Mouse (Mus musculus): ENCODE measurements at regions not wholly inside any gene's neighbourhood (a gene's known extent, or its start where the extent isn't known, plus 50 kb on each side); places are given as distances from the start of the nearest gene placed in this dataset.

DNA sequence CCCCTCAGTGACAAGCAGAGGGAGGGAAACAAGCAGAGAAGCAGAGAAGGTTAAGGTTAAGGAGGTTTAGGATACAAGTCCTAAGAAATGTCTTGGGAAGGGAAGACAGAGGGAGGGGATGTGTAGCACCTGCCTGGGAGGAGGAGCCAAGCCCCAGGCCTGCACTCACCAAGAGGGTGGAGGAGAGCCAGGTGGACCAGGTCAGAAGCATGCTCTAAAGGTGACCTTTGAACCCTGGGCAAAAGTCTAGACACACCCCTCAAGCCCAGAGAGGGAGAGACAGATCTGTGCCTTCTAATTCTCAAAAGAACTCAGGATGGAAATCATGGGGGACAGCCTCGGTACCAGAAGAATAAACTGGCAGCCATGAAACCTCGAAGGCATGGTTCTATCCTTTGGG, 54.4 kb upstream of the Calm2 start:
- TF ChIP-seq CTCF (conservative IDR thresholded peaks at IDR 0.05): no peak
- H3K27ac ChIP-seq: peak overlapping the region; percentile 94
- H3K4me3 ChIP-seq: no peak overlapping the region
- DNase-seq (ENCODE audit: low spot score in 2 of 2): no peak

DNA sequence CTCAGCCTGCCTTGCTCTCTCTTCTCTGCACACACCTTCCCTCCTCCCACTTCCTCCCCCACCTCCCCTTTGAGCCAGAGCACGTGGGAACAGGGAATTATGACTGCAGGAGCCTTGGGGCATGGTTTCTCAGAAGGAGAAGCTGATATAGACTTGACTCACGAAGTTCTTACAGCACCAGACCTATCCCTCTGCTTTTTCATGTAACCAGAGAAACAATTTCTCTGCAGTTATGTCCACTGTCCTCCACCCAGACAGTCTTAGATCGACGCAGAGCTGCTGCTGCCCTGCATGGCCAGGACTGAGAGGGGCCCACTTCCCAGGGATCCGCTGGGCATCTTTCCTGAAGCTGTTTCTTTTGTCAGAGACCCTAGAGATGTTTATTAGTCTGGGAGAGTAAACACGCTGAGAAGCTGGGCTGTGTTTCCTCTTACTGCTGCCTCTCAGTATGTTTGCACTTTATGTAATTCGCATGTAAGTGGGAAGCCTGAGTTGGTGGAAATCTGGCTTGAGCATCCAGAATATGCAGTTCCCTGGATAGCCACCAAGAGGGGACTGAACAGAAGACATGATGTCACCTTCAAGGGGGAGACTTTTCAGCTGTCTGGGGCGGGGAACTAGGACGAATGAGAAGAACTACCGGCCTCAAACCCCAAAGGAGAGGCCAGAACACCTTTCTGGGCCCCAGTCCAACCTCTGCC, 55.1 kb upstream of the Calm2 start:
- peak overlapping the region; percentile 94 for H3K27ac ChIP-seq
- DNase-seq (ENCODE audit: low spot score in 2 of 2): peak; percentile 69 to 82
- TF ChIP-seq CTCF (conservative IDR thresholded peaks at IDR 0.05): peak; percentile 58
- no peak overlapping the region for H3K4me3 ChIP-seq

DNA sequence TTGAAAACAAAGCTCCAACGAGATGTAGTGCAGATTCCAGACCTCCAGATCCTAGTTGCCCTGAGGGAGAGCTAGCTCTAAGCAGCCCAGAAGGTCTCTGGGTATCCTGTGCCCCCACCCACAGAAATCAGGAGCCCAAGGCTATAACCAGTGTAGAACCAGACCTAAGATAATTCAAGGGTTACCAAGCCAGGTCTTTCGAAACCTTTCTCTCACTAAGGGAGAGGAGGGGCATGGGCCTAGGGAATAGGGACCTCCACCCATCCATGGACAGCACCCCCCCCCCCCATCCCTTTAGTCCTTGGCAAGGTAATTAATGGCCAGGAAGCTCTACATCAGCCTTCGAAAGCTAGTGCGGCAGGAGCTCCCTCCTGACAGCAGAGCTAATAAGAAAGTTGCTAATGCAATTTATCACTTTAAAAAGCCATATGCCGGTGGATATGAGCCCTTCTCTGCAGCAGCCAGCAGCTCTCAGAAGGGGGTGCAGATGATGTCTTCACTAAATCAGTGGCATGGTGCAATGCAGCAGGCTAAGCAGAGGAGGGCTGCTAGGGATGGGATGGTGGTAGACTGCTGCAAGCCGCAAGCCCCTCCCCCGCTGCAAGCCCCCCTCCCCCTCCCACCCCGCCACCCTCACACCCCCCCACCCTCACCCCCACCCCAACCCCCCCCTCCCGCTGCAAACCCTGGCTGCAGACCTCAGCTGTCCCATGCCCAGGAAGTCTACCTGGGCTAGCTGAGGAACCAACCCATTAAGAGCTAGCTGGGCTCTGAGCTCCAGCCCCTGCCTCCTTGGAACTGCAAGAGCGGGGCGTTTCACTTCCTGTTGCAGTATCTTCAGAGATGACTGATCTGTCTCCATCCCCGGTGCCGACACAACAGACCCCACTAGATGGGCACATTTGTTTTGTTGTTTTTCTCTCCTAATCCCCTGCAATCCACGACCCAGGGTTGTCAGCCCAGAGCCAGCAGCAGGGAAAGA, 55.9 kb upstream of the Calm2 start:
- TF ChIP-seq CTCF (conservative IDR thresholded peaks at IDR 0.05): no peak
- H3K27ac ChIP-seq: peak overlapping the region; percentile 94
- H3K4me3 ChIP-seq: no peak overlapping the region; the same call in 1 of the 2 replicates
- peak; percentile 24 to 51 for DNase-seq (ENCODE audit: low spot score in 2 of 2)

DNA sequence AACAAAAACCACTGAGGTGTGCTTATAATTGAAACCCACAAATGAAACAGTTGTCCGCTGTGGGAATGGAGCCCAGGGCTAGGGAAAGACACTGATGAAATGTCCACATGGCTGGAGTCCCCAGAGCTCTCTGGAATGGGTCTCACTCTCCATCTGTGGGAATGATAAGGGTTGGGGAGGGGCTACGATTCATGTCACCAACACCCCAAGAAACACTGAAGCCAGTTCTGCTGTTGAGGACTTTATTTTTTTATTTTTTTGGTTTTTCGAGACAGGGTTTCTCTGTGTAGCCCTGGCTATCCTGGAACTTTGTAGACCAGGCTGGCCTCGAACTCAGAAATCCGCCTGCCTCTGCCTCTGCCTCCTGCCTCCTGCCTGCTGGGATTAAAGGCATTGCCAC, 56.8 kb upstream of the Calm2 start:
- TF ChIP-seq CTCF (conservative IDR thresholded peaks at IDR 0.05): no peak
- no peak overlapping the region for H3K4me3 ChIP-seq
- H3K27ac ChIP-seq: peak overlapping the region; percentile 94
- no peak for DNase-seq (ENCODE audit: low spot score in 2 of 2)

DNA sequence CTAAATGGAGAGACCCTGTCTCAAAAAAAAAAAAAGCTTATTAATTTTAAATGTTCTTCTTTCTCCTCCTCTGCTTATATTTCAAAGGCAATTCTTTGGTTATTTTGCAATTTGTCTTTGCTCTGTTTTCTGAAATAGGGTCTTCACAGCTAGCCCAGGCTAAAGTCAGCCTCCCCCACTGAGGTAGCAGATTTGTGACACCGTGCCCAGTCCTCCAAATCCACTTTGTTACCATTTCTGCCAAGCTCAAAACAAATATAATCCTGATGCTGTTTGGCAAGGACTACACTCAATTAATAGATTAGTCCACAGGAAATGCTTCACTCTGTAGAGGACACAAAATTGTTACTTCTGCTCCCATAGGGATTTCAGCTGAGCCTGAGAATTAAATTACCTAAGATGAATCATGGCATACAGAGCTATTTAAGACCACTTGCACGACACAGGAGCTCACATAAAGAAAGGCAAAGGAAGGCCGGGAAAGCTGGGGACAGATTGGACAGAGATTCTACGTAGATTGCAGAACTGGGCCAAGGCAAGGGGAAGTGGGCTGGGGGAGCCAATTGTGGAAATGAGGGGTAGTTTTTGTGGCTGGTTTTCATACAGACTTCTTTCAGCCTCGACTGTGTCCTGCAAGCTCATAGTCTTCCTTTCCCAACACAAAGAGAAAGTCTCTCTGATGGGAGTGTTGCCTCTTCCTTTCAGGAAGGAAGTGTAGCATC, 58.4 kb upstream of the Calm2 start:
- no peak for DNase-seq (ENCODE audit: low spot score in 2 of 2)
- TF ChIP-seq CTCF (conservative IDR thresholded peaks at IDR 0.05): no peak
- Histone ChIP-seq H3K27ac (peak overlapping the region; percentile 71), H3K4me3 (no peak overlapping the region)

DNA sequence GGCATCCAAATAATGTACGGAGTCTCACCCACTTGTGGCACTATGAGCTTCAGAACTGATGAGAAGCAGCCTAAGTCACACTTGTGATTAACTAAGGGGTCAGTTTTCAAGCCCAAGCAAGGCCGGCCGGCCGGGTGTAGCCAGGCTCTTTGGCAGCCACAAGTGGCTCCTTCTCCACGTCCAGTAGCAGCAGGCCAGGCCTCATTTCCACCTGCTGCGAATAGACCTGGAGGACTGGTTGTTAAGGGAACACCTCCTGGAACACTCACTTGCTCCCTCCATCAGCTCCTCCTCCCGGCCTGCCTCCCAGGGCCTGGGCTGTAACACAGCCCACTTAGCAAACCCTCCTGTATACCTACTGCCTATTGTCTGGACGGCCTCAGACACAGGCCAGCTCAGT, 61.1 kb upstream of the Calm2 start:
- TF ChIP-seq CTCF (conservative IDR thresholded peaks at IDR 0.05): no peak
- DNase-seq (ENCODE audit: low spot score in 2 of 2): no peak
- no peak overlapping the region for H3K27ac ChIP-seq
- H3K4me3 ChIP-seq: no peak overlapping the region

DNA sequence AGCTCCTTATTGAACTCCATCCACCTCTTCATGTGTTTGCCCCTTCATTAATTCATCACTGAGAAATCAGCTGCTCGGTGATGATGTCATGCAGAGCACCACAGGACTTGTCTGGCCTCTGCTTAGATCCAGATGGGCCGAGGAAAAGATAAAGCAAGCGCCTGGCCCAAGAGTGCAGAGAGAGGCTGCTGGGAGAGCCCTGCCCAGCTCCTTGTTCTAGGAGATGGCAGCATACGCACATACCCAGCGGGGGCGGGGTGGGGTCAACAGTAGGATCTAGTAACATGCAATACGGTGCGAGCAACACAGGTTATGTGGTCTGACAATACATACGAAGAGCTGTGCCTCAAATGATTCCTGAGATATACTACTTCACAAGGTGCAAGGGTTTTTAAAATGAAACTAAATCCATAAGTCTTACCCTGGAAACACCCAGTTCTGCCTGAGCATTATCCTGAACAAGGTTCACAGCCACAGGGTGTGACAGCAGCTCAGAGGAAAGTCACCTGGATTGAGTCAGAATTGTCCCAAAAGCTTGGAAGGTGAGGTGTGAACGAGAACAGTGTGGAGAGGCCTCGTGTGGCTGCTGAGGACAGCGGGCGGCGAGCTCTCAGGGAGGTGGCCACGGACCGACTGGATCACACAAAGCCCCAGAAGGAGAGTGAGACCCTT, 62.0 kb upstream of the Calm2 start:
- no peak overlapping the region for H3K4me3 ChIP-seq
- no peak for TF ChIP-seq CTCF (conservative IDR thresholded peaks at IDR 0.05)
- DNase-seq (ENCODE audit: low spot score in 2 of 2): no peak
- H3K27ac ChIP-seq: no peak overlapping the region

DNA sequence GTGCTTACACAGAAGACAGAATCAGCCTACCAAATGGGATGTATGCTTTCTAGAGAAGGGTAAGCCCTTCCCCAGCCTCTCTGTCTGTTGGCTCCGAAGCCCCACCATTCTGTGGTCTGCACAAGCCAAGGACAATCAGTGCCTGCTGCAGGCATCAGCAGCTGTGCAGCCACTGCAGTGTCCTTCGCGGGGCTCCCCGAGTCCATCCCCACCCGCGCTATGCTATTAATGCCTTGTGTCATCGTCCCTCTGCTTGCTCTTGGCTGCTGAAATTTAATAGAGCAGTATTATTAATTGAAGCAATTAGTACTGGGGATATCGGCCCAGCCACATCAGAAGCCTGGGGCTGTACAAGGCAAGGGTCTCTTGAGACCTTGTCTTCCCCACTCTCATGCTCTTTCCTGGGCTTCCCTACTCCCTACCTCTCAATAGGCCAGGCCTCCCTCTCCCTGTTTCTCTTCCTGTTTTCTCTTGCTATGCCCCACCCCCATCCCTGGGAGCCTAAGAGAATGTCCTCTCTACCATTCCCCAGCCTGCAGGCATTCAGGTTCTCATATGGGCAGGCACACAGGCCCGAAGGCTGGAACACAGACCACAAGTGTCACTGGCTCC, 65.4 kb upstream of the Calm2 start:
- no peak overlapping the region for H3K27ac ChIP-seq
- no peak for TF ChIP-seq CTCF (conservative IDR thresholded peaks at IDR 0.05)
- no peak for DNase-seq (ENCODE audit: low spot score in 2 of 2)
- H3K4me3 ChIP-seq: no peak overlapping the region

DNA sequence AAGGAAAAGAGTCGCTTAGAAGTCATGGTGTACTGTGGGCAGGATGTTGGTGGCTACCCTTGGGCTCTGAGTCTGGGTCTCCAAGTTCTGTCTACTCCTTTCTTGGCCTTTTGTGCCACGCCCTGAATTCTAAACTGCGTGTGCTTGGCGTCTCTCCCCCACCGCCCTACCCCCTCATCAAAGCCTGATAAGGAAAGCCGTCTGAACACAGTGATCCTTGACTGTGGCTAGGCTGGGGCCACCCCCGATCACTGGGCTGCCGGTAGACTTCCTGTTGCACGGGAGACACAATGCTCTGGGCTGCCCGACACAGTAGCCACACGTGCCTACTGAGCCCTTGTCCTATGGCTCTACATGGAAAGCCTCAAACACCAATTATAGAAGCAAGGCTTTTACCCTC, 67.1 kb upstream of the Calm2 start:
- no peak for DNase-seq (ENCODE audit: low spot score in 2 of 2)
- TF ChIP-seq CTCF (conservative IDR thresholded peaks at IDR 0.05): no peak
- Histone ChIP-seq H3K27ac (no peak overlapping the region), H3K4me3 (no peak overlapping the region)

DNA sequence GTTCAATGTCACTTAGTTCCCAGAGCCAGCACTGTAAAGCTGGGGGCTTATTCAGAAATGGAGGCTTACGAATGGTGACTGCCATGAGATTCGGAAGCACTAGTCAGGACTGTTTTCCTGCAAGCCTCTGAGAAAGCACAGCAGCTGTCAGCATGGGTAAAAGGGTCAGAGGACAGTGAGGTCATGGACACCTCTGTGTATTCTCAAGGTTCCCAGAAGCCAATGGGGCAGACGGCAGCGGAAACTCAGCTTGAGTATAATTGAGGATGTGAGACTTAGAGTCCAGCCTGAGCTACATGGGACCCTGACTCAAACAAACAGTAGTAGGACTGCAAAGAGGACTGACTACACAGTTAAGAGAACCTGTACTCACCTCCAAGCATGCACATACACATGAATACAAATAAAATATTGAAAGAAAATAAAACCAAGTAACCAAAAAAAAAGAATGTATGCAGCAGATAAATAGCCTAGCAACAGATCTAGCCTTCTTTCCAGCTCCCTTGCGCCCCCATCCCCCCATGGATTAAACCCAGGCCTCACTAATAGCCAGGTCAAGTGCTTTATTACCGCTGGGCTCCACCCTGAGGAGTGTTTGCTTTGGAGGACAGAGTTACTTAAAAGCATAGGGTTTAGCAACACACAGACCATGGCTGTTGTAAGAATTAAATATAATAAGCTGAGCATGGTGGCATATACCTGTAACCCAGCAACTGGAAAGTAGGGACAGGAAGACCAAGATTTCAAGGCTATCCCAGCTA, 67.8 kb upstream of the Calm2 start:
- H3K4me3 ChIP-seq: no peak overlapping the region
- TF ChIP-seq CTCF (conservative IDR thresholded peaks at IDR 0.05): no peak
- no peak overlapping the region for H3K27ac ChIP-seq
- DNase-seq (ENCODE audit: low spot score in 2 of 2): no peak

DNA sequence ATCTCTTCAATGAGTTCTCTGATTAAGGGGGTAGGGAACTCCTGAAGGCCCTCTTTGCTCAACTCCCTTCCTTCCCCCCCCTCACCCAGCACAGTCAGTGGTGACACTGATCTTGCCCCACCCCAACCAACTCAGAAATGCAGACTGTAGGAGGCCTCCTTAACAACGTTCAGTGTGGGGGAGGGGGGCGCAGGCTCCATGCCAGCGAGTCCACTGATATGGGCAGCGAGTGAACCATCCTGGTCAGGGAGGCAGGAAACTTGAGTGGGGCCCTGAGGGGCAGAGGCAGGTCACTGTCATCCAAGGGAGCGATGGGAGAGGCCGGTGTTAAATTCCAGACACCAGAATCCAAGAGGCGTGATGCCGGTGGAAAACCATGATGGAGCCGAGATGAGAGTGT, 70.5 kb upstream of the Calm2 start:
- Histone ChIP-seq H3K27ac (no peak overlapping the region), H3K4me3 (no peak overlapping the region)
- DNase-seq (ENCODE audit: low spot score in 2 of 2): no peak
- TF ChIP-seq CTCF (conservative IDR thresholded peaks at IDR 0.05): no peak
